Mouse (Mus musculus) layer of hippocampus, adult 11-12 months (tissue): ENCODE results near the gene Casc4.

ENCODE experiments used
- DNase-seq: peaks from one replicate; pipeline ENCODE4 v3.0.0; 2022; ENCODE audit warnings: low spot score

The Casc4 gene

GRCm38 (mm10) chr2:121866632-121867050 lies at the start of gene Casc4:
Casc4 (plus strand) TSS chr2:121866970.
- peak; percentile 89 for DNase-seq

- DNase-seq = no peak
Measured at GRCm38 (mm10) chr2:121821787-121822186, 45.0 kb upstream of the Casc4 start.

- no peak for DNase-seq
Measured at GRCm38 (mm10) chr2:121824653-121825052, 42.1 kb upstream of the Casc4 start.

GRCm38 (mm10) chr2:121826189-121826588 lies 40.6 kb upstream of the Casc4 start:
- DNase-seq = no peak

GRCm38 (mm10) chr2:121828411-121828810 lies 38.4 kb upstream of the Casc4 start:
- no peak for DNase-seq

GRCm38 (mm10) chr2:121832484-121832894 lies 34.3 kb upstream of the Casc4 start:
- peak; percentile 59 for DNase-seq

GRCm38 (mm10) chr2:121834926-121835325 lies 31.8 kb upstream of the Casc4 start:
- DNase-seq = no peak

- no peak for DNase-seq
Measured at GRCm38 (mm10) chr2:121841453-121841852, 25.3 kb upstream of the Casc4 start.

GRCm38 (mm10) chr2:121842249-121842648 lies 24.5 kb upstream of the Casc4 start:
- no peak for DNase-seq

GRCm38 (mm10) chr2:121846050-121846449 lies 20.7 kb upstream of the Casc4 start:
- no peak for DNase-seq

GRCm38 (mm10) chr2:121852045-121852444 lies 14.7 kb upstream of the Casc4 start:
- DNase-seq = no peak

- no peak for DNase-seq
Measured at GRCm38 (mm10) chr2:121853974-121854373, 12.8 kb upstream of the Casc4 start.

- no peak for DNase-seq
Measured at GRCm38 (mm10) chr2:121859380-121859980, 7.3 kb upstream of the Casc4 start.

- peak; percentile 35 for DNase-seq
Measured at GRCm38 (mm10) chr2:121866071-121866601, 634 bp upstream of the Casc4 start.

GRCm38 (mm10) chr2:121867051-121867928 lies 520 bp downstream of the Casc4 start:
- peak; percentile 40 for DNase-seq

- DNase-seq = no peak
Measured at GRCm38 (mm10) chr2:121879506-121879905, 12.7 kb downstream of the Casc4 start.

- no peak for DNase-seq
Measured at GRCm38 (mm10) chr2:121885509-121886106, 18.8 kb downstream of the Casc4 start.

GRCm38 (mm10) chr2:121886406-121886805 lies 19.6 kb downstream of the Casc4 start:
- DNase-seq = no peak

GRCm38 (mm10) chr2:121888720-121889497 lies 22.1 kb downstream of the Casc4 start:
- no peak for DNase-seq

GRCm38 (mm10) chr2:121895261-121895660 lies 28.5 kb downstream of the Casc4 start:
- no peak for DNase-seq

- DNase-seq = no peak
Measured at GRCm38 (mm10) chr2:121896825-121897224, 30.1 kb downstream of the Casc4 start.

- no peak for DNase-seq
Measured at GRCm38 (mm10) chr2:121909975-121910374, 43.2 kb downstream of the Casc4 start.
